Mouse (Mus musculus) CD4-positive, CD25-positive, alpha-beta regulatory T cell, adult 4 months (primary cell): ENCODE results near the gene Sgca. TPM values are rescaled to one million over a fixed set of nuclear protein-coding genes. Genes with fewer than 3 reads are reported as not detected.

Experiments used
- ATAC-seq: one replicate; pipeline ENCODE4 v1.8.0; 2017
- polyA plus RNA-seq, 2 experiments: library from polyadenylated mRNA; unstranded; fragments of 100-300 nt; shearing (Covaris generic); gene quantifications; one replicate each; pipeline ENCODE4 v1.2.1; 2017

Gene Sgca
- polyA plus RNA-seq, 2 experiments from 2014 or later, result not detected

GRCm38 (mm10) chr11:94942282-94943023 lies 33.7 kb downstream of the Sgca start:
- no peak for ATAC-seq

GRCm38 (mm10) chr11:94941776-94942175 lies 34.4 kb downstream of the Sgca start:
- ATAC-seq, result no peak

- no peak for ATAC-seq
Observed at GRCm38 (mm10) chr11:94941121-94941520, 35.0 kb downstream of the Sgca start.

GRCm38 (mm10) chr11:94939280-94939679 lies 36.8 kb downstream of the Sgca start:
- ATAC-seq, result peak; percentile 30

- no peak for ATAC-seq
Observed at GRCm38 (mm10) chr11:94938296-94938695, 37.8 kb downstream of the Sgca start.

- no peak for ATAC-seq
Observed at GRCm38 (mm10) chr11:94937787-94938186, 38.3 kb downstream of the Sgca start.

GRCm38 (mm10) chr11:94937335-94937781 lies 38.8 kb downstream of the Sgca start:
- peak; percentile 60 for ATAC-seq

- peak; percentile 85 for ATAC-seq
Observed at GRCm38 (mm10) chr11:94936851-94937295, 39.3 kb downstream of the Sgca start.

- ATAC-seq, result no peak
Observed at GRCm38 (mm10) chr11:94936045-94936444, 40.1 kb downstream of the Sgca start, which contains the start of gene Col1a1. Gene Col1a1, plus strand, starts transcription at chr11:94936224.

GRCm38 (mm10) chr11:94934526-94934925 lies 41.6 kb downstream of the Sgca start:
- no peak for ATAC-seq

GRCm38 (mm10) chr11:94933584-94933983 lies 42.5 kb downstream of the Sgca start:
- ATAC-seq, result no peak

GRCm38 (mm10) chr11:94930151-94930550 lies 46.0 kb downstream of the Sgca start:
- ATAC-seq, result no peak

GRCm38 (mm10) chr11:94929599-94929998 lies 46.5 kb downstream of the Sgca start:
- ATAC-seq, result no peak

- ATAC-seq, result no peak
Observed at GRCm38 (mm10) chr11:94928820-94929219, 47.3 kb downstream of the Sgca start.

GRCm38 (mm10) chr11:94927771-94928291 lies 48.3 kb downstream of the Sgca start:
- ATAC-seq, result no peak

GRCm38 (mm10) chr11:94926431-94926830 lies 49.7 kb downstream of the Sgca start:
- no peak for ATAC-seq

GRCm38 (mm10) chr11:94924977-94925376 lies 51.1 kb downstream of the Sgca start:
- ATAC-seq, result no peak

GRCm38 (mm10) chr11:94920996-94921401 lies 55.1 kb downstream of the Sgca start:
- ATAC-seq, result no peak

- ATAC-seq, result no peak
Observed at GRCm38 (mm10) chr11:94917717-94918116, 58.4 kb downstream of the Sgca start.

GRCm38 (mm10) chr11:94916477-94916876 lies 59.6 kb downstream of the Sgca start:
- no peak for ATAC-seq

- ATAC-seq, result no peak
Observed at GRCm38 (mm10) chr11:94915675-94916403, 60.3 kb downstream of the Sgca start.

- ATAC-seq, result no peak
Observed at GRCm38 (mm10) chr11:94913302-94914090, 62.6 kb downstream of the Sgca start.
